Mouse (Mus musculus): ENCODE data around the gene Ifi211. TPM values are rescaled to one million over a fixed set of nuclear protein-coding genes. Genes with fewer than 3 reads are reported as not detected.
"Not testable (repeated sequence)": the region's sequence is repeated elsewhere in the genome, so short reads cannot be mapped to it uniquely, and the experiment has no call there.

The Ifi211 gene
- 5.0 and 20.2 TPM in 2 replicates for polyA plus RNA-seq (2011; ENCODE audit: insufficient read depth, insufficient read length, low replicate concordance, missing spikeins)

DNA sequence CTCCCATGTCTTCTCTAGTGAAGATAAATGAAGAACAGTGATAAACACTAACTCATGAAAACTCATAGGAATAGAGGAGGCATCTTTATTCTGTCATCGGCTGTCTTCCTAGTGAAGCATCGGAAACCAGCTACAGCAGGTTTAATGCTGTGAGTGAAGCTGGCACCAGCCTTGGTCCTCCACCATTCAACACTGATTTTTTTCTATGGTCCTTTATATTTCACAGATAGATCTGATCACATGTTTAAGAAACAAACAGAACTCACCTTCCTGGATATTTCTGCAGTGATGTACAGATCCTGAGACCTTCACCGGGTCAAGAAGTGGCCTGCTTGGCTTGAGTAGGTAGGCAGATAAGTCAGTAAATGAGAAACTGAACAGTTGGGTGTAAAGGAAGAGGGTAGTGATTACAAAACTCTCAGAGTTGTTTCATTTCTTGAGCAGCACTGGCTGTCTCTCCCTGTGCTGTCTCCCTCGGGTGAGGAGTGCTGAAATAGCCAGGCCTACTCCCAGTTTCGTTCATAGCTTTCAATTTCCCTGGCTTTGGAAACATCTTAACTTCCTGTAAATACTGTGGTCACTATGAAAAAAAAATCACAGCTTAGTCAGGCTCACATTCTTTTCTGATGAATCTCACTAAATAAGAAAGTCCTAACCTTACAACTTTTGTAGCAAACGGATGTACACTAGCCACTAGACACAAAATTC lies at the start of gene Ifi211:
TSS of gene Ifi211 (minus strand) at position 499 of the 708 bp plus-strand sequence.
- H3K4me1 ChIP-seq (ENCODE audit: control insufficient read depth, insufficient read depth, low read length); H3K27ac ChIP-seq (ENCODE audit: control insufficient read depth, insufficient read depth, low read depth, low read length, poor library complexity); H3K4me3 ChIP-seq (replicated peaks; ENCODE audit: control insufficient read depth, low read depth, low read length): not testable (repeated sequence)
- WGBS: 45% methylated on average over 6 of the region's 6 CpGs

DNA sequence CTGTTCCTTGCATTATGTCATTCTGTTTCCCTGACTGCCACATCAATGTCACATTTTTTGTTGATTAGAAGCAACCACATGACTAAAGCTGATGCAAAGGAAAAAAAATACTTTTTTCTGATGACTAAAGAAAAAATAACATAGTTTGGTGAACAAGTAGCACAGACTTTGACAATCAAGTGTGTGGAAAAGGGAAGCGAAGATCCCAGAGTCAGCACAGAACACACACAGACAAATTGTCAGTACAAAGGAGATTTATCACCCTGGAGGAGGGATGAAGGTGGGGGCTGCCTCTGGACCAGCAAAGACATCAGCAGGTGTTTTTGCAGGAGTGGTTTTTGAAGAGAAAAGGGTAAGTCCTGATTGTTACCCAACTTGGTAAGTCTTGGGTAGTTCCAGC lies 48.6 kb upstream of the Ifi211 start:
- 81% methylated on average over 1 of the region's 1 CpGs for WGBS
- H3K4me1 ChIP-seq (ENCODE audit: control insufficient read depth, insufficient read depth, low read length); H3K4me3 ChIP-seq (replicated peaks; ENCODE audit: control insufficient read depth, low read depth, low read length); H3K27ac ChIP-seq (ENCODE audit: control insufficient read depth, insufficient read depth, low read depth, low read length, poor library complexity): not testable (repeated sequence)

DNA sequence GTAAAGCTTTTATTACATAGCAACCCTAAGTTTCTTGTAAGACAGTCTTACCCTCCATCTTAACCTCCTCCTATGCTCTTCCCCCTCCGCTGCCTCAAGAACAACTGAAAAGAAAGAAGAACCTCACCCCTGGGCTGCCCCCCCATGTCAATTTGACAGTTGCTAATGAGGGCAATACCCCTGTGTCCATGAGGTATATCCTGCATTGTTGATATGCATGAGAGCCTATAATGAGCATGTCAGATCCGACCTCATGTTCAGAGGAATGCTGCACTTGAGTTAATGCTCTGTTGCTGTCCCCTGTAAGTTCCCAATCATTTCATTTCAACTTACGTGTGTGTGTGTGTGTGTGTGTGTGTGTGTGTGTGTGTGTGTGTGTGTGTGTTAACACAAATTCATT lies 47.2 kb upstream of the Ifi211 start:
- H3K4me3 ChIP-seq (replicated peaks; ENCODE audit: control insufficient read depth, low read depth, low read length); H3K27ac ChIP-seq (ENCODE audit: control insufficient read depth, insufficient read depth, low read depth, low read length, poor library complexity); H3K4me1 ChIP-seq (ENCODE audit: control insufficient read depth, insufficient read depth, low read length): not testable (repeated sequence)
- WGBS: 82% methylated on average over 3 of the region's 3 CpGs

DNA sequence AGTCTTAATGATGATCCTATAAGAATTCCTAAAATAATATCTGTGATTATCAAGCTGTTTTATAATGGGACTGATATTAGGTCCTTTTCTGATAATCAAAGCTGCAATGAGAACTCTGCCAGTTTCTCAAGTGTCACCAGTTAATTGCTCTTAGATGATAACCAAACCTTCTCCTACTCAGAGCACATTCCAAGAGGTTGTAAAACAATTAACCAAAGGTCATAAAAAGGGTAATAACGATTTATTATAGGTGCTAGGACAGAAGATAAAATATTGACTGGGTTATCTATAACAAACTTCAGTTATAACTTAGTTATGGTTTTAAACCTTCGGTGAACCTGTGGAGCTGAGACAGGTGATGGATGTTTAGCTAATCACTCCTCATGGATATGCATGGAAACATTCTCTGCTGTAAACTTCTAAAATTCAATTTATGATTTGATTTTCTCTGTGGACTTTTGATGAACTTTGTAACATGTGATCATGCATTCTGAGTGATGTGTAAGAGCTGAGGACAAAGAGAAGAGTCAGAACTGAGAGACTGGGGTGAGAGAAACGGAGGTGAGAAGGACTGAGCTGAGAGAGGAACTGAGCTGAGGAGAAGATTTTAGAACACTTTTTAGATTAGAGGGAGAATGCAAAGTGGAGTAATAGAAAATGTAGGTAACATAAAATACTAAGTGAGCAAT lies 43.1 kb upstream of the Ifi211 start:
- H3K4me1 ChIP-seq (ENCODE audit: control insufficient read depth, insufficient read depth, low read length); H3K4me3 ChIP-seq (replicated peaks; ENCODE audit: control insufficient read depth, low read depth, low read length); H3K27ac ChIP-seq (ENCODE audit: control insufficient read depth, insufficient read depth, low read depth, low read length, poor library complexity): not testable (repeated sequence)
- 82% methylated on average over 3 of the region's 3 CpGs for WGBS

DNA sequence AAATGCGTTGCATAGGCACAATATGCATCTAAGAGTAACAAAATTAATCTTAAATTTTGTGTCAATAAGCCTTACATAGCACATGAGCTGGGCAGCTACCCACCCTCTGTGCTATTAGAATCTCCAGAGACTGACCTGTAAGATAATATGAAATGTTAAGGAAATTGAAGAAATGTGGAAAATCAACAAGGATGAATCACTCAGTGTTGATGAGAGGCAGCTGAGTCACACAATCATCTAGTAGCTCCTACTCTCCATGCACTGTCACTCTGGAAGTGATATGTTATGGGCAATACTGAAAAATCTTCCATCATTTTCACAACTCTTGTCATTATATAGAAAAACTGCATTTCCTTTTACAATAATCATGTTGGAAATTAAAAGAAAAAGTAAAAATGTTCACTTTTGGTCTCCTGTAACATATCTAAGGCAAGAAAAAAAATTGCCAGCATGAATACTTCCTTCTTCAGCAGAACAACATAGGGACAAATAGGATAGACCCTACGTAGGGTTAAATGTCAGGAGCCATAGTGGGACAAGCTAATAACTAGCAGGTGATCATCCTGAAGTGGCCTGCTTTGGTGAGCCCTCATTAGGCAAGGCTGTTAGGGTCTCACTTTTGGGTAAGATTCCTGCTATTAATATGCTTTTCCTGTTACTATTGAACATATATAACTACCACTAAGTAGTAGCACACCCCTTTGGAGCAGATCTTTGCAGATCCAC lies 42.4 kb upstream of the Ifi211 start:
- Histone ChIP-seq H3K27ac (ENCODE audit: control insufficient read depth, insufficient read depth, low read depth, low read length, poor library complexity) (no peak overlapping the region), H3K4me3 (replicated peaks; ENCODE audit: control insufficient read depth, low read depth, low read length) (no peak overlapping the region), H3K4me1 (ENCODE audit: control insufficient read depth, insufficient read depth, low read length) (no peaks in the 10 kb centered on the region)
- no peak for TF ChIP-seq POLR2A (IDR thresholded peaks at IDR 0.05; ENCODE audit: borderline replicate concordance, control insufficient read depth, low read depth, low read length)
- TF ChIP-seq CTCF (IDR thresholded peaks at IDR 0.05; ENCODE audit: control insufficient read depth, insufficient read depth, low read length): no peak
- 77% methylated on average over 2 of the region's 2 CpGs for WGBS

DNA sequence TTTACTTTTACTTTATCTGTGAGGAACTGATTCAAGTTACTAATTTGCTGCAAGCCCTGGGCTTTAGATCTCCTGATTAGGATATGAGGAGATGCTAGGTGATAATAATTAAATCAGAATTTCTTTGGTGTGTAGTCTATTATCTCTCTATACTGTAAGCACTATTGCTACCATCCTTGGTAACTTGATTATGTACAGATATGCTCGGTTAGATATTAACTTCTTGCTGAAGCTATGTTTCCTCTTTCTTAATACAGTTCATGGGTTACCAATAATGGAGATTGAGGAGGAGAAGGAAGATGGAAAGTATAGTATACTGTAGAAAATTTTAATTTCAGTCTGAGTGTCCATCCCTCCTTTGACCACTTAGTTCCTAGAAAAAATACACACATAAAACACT lies 40.7 kb upstream of the Ifi211 start:
- H3K4me1 ChIP-seq (ENCODE audit: control insufficient read depth, insufficient read depth, low read length): no peaks in the 10 kb centered on the region; the same call in 1 of the 2 replicates
- no peak overlapping the region for H3K4me3 ChIP-seq (replicated peaks; ENCODE audit: control insufficient read depth, low read depth, low read length)
- no peak for TF ChIP-seq CTCF (IDR thresholded peaks at IDR 0.05; ENCODE audit: control insufficient read depth, insufficient read depth, low read length)
- TF ChIP-seq POLR2A (IDR thresholded peaks at IDR 0.05; ENCODE audit: borderline replicate concordance, control insufficient read depth, low read depth, low read length): no peak
- 53% methylated on average over 1 of the region's 1 CpGs for WGBS
- H3K27ac ChIP-seq (ENCODE audit: control insufficient read depth, insufficient read depth, low read depth, low read length, poor library complexity): no peak overlapping the region

DNA sequence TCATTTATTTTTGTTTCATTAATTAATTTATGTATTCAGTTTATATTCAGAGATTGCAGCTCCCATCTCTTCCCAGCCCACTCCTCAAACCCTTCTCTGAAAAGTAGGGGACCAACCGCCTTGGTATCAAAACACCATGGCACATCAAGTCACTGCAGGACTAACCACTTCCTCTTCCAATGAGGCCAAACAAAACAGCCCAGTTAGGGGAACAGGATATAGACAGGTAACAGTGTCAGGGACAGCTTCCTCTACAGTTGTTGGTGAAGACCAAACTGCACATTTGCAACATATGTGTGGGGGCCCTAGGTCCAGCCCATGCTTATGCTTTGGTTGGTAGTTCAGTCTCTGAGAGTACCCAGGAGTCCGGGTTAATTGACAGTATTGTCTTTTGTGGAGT lies 36.2 kb upstream of the Ifi211 start:
- H3K4me1 ChIP-seq (ENCODE audit: control insufficient read depth, insufficient read depth, low read length); H3K27ac ChIP-seq (ENCODE audit: control insufficient read depth, insufficient read depth, low read depth, low read length, poor library complexity); H3K4me3 ChIP-seq (replicated peaks; ENCODE audit: control insufficient read depth, low read depth, low read length): not testable (repeated sequence)
- 8% methylated on average over 2 of the region's 2 CpGs for WGBS

DNA sequence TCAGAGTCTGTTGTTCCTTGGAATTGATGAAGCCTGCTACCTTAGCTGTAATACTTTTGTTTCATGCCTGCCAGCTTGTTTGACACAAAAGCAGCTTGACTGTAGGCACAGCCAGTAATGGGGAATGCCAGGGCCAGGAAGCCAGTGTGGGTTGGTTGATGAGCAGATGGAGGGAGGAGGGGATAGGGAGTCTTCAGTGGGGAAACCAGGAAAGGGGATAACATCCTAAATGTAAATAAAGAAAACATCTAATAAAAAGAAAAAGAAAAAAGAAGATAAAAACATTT lies 29.9 kb upstream of the Ifi211 start:
- H3K4me1 ChIP-seq (ENCODE audit: control insufficient read depth, insufficient read depth, low read length); H3K4me3 ChIP-seq (replicated peaks; ENCODE audit: control insufficient read depth, low read depth, low read length): not testable (repeated sequence)
- peak overlapping the region; percentile 43; the same call in 1 of the 2 replicates for H3K27ac ChIP-seq (ENCODE audit: control insufficient read depth, insufficient read depth, low read depth, low read length, poor library complexity)

DNA sequence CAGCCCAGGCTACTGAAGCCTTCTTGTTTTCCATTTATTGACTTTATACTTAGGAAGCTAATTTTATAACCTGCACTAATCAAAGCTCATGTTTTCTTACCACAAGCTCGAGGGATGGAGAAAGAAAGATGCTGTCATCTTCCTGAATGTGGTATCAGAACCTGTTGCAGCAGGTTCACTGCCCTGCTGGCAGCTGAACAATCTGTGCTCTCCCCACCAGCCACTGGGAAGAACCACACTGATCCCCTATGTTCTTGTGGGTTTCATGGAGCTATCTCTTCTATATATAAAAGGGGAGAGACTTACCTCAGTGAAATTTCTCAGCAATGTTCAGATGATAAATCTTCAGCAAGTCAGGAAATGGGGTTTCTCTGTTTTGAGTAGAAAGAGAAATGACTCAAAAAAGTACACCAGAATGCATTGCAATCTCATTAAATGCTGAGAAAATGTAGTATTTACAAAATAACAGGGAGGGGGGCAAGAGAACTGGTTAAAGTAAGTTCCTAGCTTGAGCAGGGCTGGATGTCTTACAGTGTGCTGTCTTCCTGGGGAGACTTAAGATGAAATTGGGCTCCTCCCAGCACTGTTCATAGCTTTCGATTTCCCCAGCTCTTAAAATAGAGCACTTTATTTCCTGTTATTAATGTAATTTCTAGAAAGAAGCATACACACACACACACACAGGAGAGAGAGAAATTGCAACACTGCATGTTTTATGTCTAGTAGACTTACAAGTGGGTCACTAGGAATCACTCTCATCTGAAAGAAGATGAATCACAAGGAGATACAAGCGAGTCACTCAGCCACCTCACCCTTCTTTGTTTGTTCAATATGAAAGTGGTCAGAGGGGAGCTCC lies 29.3 kb upstream of the Ifi211 start, which contains the start of the genes Mndal and Ifi203:
TSS of gene Mndal (minus strand) at position 568 of the 856 bp plus-strand sequence.
TSS of gene Ifi203 (minus strand) at position 749 of the 856 bp plus-strand sequence.
- H3K4me1 ChIP-seq (ENCODE audit: control insufficient read depth, insufficient read depth, low read length): not testable (repeated sequence)
- Histone ChIP-seq H3K4me3 (replicated peaks; ENCODE audit: control insufficient read depth, low read depth, low read length) (peak within 1 kb of the TSS; percentile 22), H3K27ac (ENCODE audit: control insufficient read depth, insufficient read depth, low read depth, low read length, poor library complexity) (peak within 1 kb of the TSS; percentile 43; the same call in 1 of the 2 replicates)
- 5% methylated on average over 3 of the region's 3 CpGs for WGBS

DNA sequence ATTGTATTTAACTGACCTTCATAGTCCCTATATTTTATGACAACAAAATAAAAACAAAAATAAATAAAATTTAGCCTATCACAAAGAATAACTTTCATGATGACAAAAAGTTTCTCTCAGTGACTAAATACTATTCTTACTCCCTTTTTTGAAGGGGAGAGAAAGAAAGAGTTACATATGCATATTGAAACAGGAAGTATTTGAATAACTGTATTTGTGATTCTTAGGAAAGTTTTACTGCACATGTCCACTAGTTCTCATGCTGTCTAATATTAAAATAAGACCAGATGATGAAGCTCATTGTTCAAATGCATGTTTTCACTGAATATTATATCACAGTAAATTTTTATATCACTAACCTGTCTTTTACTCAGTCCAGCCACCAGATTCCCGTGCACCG lies 28.7 kb upstream of the Ifi211 start:
- not testable (repeated sequence) for H3K4me1 ChIP-seq (ENCODE audit: control insufficient read depth, insufficient read depth, low read length); H3K27ac ChIP-seq (ENCODE audit: control insufficient read depth, insufficient read depth, low read depth, low read length, poor library complexity)
- WGBS: 5% methylated on average over 2 of the region's 2 CpGs
- peak overlapping the region; percentile 22 for H3K4me3 ChIP-seq (replicated peaks; ENCODE audit: control insufficient read depth, low read depth, low read length)

DNA sequence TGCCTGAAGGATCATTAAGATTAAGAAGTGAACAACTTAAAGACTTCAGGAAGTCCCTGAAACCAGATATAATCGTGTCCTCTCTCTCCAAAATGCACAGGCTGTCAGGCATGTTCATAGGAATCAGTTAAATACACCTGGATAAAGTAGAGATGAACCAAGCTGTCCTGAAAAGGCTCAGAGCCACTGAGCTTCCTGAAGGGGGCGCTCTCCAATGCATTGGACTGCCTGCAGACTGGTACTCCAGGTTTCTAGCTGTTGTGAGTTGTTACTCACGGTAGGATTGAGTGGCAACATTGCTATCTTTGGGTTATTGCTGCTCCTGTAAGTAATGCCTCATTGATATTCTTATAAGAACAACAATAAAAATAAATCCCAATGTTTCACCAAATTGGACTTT lies 6.4 kb upstream of the Ifi211 start:
- H3K4me3 ChIP-seq (replicated peaks; ENCODE audit: control insufficient read depth, low read depth, low read length); H3K27ac ChIP-seq (ENCODE audit: control insufficient read depth, insufficient read depth, low read depth, low read length, poor library complexity); H3K4me1 ChIP-seq (ENCODE audit: control insufficient read depth, insufficient read depth, low read length): not testable (repeated sequence)
- WGBS: 62% methylated on average over 3 of the region's 3 CpGs

All from bone marrow, adult 2 months (tissue).